Mouse (Mus musculus): ENCODE measurements around the gene Phgr1. TPM values are rescaled to one million over a fixed set of nuclear protein-coding genes. Genes with fewer than 3 reads are reported as not detected.

The Phgr1 gene
- total and polyA plus RNA-seq, 2 experiments: 1.6 TPM; not detected in 1

- Histone ChIP-seq H3K79me2 (ENCODE audit: control insufficient read depth, insufficient read depth, low read length) (no peaks in the 10 kb centered on the region), H3K27me3 (ENCODE audit: control insufficient read depth, insufficient read depth, low read length) (no peaks in the 10 kb centered on the region), H3K9ac (ENCODE audit: low read depth, low read length) (no peak overlapping the region), H3K36me3 (ENCODE audit: control insufficient read depth, insufficient read depth, low read length) (no peaks in the 10 kb centered on the region), H3K4me1 (ENCODE audit: control insufficient read depth, insufficient read depth, low read length) (peaks cover 2% of the 10 kb centered on the region; the same call in 1 of the 2 replicates), H3K4me3 (ENCODE audit: insufficient read depth, low read depth, low read length) (no peak overlapping the region), H3K27ac (replicated peaks; ENCODE audit: insufficient read depth, low read depth, low read length) (no peak overlapping the region)
- WGBS: 86% methylated on average over 1 of the region's 1 CpGs
- TF ChIP-seq POLR2A (IDR thresholded peaks at IDR 0.05; ENCODE audit: extremely low read depth, insufficient read depth, low read length) (no peak), CTCF (IDR thresholded peaks at IDR 0.05; ENCODE audit: low read depth, low read length) (no peak)
- no peak for DNase-seq (ENCODE audit: extremely low read depth, low read depth, low spot score)
Measured at GRCm38 (mm10) chr2:118812724-118813123, 40.2 kb downstream of the Phgr1 start.

DNA sequence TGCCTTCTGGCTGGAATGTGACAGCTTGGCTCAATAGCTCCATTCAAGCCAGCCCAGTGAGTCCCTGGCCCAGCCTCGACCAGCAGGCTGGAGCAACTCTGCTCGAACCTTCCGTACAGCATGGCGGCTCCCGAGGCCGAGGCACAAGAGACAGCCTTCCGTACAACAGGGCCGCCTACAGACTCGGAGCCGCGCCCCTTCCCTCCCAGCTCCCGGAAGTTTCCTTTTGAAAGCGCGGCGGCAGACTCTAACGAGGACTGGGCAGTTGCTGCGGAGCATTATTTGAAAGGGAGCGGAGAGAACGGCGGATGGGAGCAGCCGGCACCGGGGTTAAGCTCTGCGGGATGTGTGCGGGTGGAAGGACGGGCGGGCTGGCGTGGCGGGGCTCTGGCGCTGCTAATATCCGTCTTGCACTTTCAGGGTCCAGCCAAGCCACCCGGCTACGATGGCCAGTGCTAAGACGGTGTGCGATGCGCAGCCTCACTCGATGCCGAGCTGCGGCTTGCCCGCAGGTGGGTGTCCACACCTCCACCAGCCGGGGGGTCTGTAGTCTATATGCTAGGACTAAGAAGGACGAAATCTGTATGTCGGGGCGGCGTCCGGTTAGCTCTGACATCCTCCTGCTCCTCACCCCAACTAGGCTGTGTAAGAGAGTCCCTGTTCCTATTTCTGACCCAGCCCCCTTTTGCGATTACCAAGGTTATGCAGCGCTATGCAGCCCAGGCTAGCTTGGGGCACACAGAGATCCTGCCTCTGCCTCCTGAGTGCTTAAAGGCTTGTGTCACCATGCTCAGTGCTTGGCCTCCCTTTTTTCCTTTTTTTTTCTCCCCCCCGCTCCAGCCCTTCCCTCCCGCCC, 41.6 kb downstream of the Phgr1 start, which contains the start of gene Knstrn:
TSS of gene Knstrn (plus strand) at position 23 of the 856 bp plus-strand sequence.
- peak within 1 kb of the TSS; percentile 74 for H3K4me3 ChIP-seq (ENCODE audit: insufficient read depth, low read depth, low read length)
- TF ChIP-seq POLR2A (IDR thresholded peaks at IDR 0.05; ENCODE audit: extremely low read depth, insufficient read depth, low read length): no peak
- no peak for TF ChIP-seq CTCF (IDR thresholded peaks at IDR 0.05; ENCODE audit: low read depth, low read length)
- H3K9ac ChIP-seq (ENCODE audit: low read depth, low read length): peak within 1 kb of the TSS; percentile 66
- peak; percentile 89 for DNase-seq (ENCODE audit: extremely low read depth, low read depth, low spot score)
- 2% methylated on average over 49 of the region's 49 CpGs for WGBS
- no peaks in the 10 kb centered on the region for H3K27me3 ChIP-seq (ENCODE audit: control insufficient read depth, insufficient read depth, low read length)
- peaks cover 2% of the 10 kb centered on the region; the same call in 1 of the 2 replicates for H3K4me1 ChIP-seq (ENCODE audit: control insufficient read depth, insufficient read depth, low read length)
- no peaks in the 10 kb centered on the region for H3K36me3 ChIP-seq (ENCODE audit: control insufficient read depth, insufficient read depth, low read length)
- H3K27ac ChIP-seq (replicated peaks; ENCODE audit: insufficient read depth, low read depth, low read length): no peak within 1 kb of the TSS
- no peaks in the 10 kb centered on the region for H3K79me2 ChIP-seq (ENCODE audit: control insufficient read depth, insufficient read depth, low read length)

DNA sequence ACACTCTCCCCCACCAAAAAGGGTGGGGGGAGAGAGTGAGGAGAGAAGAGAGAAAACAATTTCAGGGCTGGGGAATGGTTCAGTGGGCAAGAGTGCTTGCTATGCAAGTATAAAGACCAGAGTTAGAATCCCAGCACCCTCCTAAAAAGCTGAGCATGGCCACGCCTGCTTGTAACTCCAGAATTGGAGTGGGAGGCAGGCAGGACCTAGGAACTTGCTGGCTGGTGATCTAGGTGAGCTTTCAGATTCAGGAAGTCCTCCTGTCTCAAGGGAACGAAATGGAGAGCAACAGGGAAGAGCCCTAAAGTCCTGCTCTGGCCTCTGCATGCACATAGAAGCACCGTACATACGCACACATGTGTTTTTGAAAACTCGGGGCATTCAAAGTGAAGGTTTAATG, 50.2 kb downstream of the Phgr1 start:
- H3K27me3 ChIP-seq (ENCODE audit: control insufficient read depth, insufficient read depth, low read length): no peaks in the 10 kb centered on the region
- H3K36me3 ChIP-seq (ENCODE audit: control insufficient read depth, insufficient read depth, low read length): no peaks in the 10 kb centered on the region
- no peak overlapping the region for H3K4me3 ChIP-seq (ENCODE audit: insufficient read depth, low read depth, low read length)
- H3K27ac ChIP-seq (replicated peaks; ENCODE audit: insufficient read depth, low read depth, low read length): no peak overlapping the region
- no peak for DNase-seq (ENCODE audit: extremely low read depth, low read depth, low spot score)
- no peaks in the 10 kb centered on the region for H3K4me1 ChIP-seq (ENCODE audit: control insufficient read depth, insufficient read depth, low read length)
- TF ChIP-seq POLR2A (IDR thresholded peaks at IDR 0.05; ENCODE audit: extremely low read depth, insufficient read depth, low read length) (no peak), CTCF (IDR thresholded peaks at IDR 0.05; ENCODE audit: low read depth, low read length) (no peak)
- no peak overlapping the region for H3K9ac ChIP-seq (ENCODE audit: low read depth, low read length)
- H3K79me2 ChIP-seq (ENCODE audit: control insufficient read depth, insufficient read depth, low read length): no peaks in the 10 kb centered on the region
- 94% methylated on average over 5 of the region's 5 CpGs for WGBS

DNA sequence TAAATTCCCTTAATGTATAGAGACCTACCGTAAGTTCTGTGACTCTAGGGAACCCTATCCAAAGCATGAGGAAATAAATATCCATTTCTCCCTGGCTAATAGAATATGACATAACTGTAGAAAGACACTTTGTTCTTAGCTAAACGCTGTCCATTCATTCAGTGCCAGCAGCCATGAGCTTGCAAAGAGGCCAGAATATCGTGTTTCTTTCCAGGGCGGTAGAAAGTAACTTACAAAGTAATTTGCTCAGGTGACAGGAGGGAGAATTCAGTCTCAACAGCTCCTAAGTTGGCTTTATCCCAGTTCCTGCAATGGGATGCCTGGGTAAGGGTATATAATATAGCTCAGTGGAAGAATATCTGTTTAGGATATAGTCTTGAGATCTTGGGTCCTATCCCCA, 51.8 kb downstream of the Phgr1 start:
- 96% methylated on average over 4 of the region's 4 CpGs for WGBS
- Histone ChIP-seq H3K27ac (replicated peaks; ENCODE audit: insufficient read depth, low read depth, low read length) (no peak overlapping the region), H3K27me3 (ENCODE audit: control insufficient read depth, insufficient read depth, low read length) (no peaks in the 10 kb centered on the region), H3K9ac (ENCODE audit: low read depth, low read length) (no peak overlapping the region), H3K79me2 (ENCODE audit: control insufficient read depth, insufficient read depth, low read length) (no peaks in the 10 kb centered on the region), H3K4me3 (ENCODE audit: insufficient read depth, low read depth, low read length) (no peak overlapping the region), H3K4me1 (ENCODE audit: control insufficient read depth, insufficient read depth, low read length) (no peaks in the 10 kb centered on the region), H3K36me3 (ENCODE audit: control insufficient read depth, insufficient read depth, low read length) (no peaks in the 10 kb centered on the region)
- TF ChIP-seq POLR2A (IDR thresholded peaks at IDR 0.05; ENCODE audit: extremely low read depth, insufficient read depth, low read length) (no peak), CTCF (IDR thresholded peaks at IDR 0.05; ENCODE audit: low read depth, low read length) (no peak)
- DNase-seq (ENCODE audit: extremely low read depth, low read depth, low spot score): no peak

Other genes with a start within 250 kb of the Phgr1 start
- gene Bmf, start 223.1 kb upstream of the Phgr1 start, total RNA-seq (2014; rRNA removed): 10.9 and 17.0 TPM in 2 replicates
- 3.9 and 5.7 TPM in 2 replicates for gene Bmf, start 223.1 kb upstream of the Phgr1 start, polyA plus RNA-seq (2012; rRNA removed)
- gene Bub1b, start 174.6 kb upstream of the Phgr1 start, total RNA-seq (2014; rRNA removed): 0.65 and 2.3 TPM in 2 replicates
- gene Bub1b, start 174.6 kb upstream of the Phgr1 start, polyA plus RNA-seq (2012; rRNA removed): 0.20 and 0.21 TPM in 2 replicates
- 0.07 TPM in 1 of 2 replicates, not detected in the other for gene Pak6, start 109.5 kb upstream of the Phgr1 start, total RNA-seq (2014; rRNA removed)
- gene Pak6, start 109.5 kb upstream of the Phgr1 start, polyA plus RNA-seq (2012; rRNA removed): 0.23 and 0.25 TPM in 2 replicates
- not detected in 2 replicates for gene Ankrd63, start 68.8 kb upstream of the Phgr1 start, total RNA-seq (2014; rRNA removed)
- not detected in 2 replicates for gene Ankrd63, start 68.8 kb upstream of the Phgr1 start, polyA plus RNA-seq (2012; rRNA removed)
- 1.2 and 1.7 TPM in 2 replicates for gene Plcb2, start 44.3 kb upstream of the Phgr1 start, total RNA-seq (2014; rRNA removed)
- gene Plcb2, start 44.3 kb upstream of the Phgr1 start, polyA plus RNA-seq (2012; rRNA removed): 0.68 and 0.80 TPM in 2 replicates
- 4.4 and 5.4 TPM in 2 replicates for gene Inafm2, start 27.0 kb upstream of the Phgr1 start, total RNA-seq (2014; rRNA removed)
- gene Inafm2, start 27.0 kb upstream of the Phgr1 start, polyA plus RNA-seq (2012; rRNA removed): 4.7 TPM in 2 replicates
- gene Ccdc9b, start 10.1 kb upstream of the Phgr1 start, total RNA-seq (2014; rRNA removed): 1.1 and 1.9 TPM in 2 replicates
- gene Ccdc9b, start 10.1 kb upstream of the Phgr1 start, polyA plus RNA-seq (2012; rRNA removed): 0.68 and 0.94 TPM in 2 replicates
- 1.0 and 1.3 TPM in 2 replicates for gene Disp2, start 7.0 kb downstream of the Phgr1 start, total RNA-seq (2014; rRNA removed)
- gene Disp2, start 7.0 kb downstream of the Phgr1 start, polyA plus RNA-seq (2012; rRNA removed): 1.3 and 1.5 TPM in 2 replicates
- 0.83 and 2.7 TPM in 2 replicates for gene Knstrn, start 41.2 kb downstream of the Phgr1 start, total RNA-seq (2014; rRNA removed)
- 0.11 and 0.22 TPM in 2 replicates for gene Knstrn, start 41.2 kb downstream of the Phgr1 start, polyA plus RNA-seq (2012; rRNA removed)
- gene Ivd, start 89.2 kb downstream of the Phgr1 start, total RNA-seq (2014; rRNA removed): 127 and 146 TPM in 2 replicates
- gene Ivd, start 89.2 kb downstream of the Phgr1 start, polyA plus RNA-seq (2012; rRNA removed): 146 and 216 TPM in 2 replicates
- 2.3 and 3.1 TPM in 2 replicates for gene Bahd1, start 127.6 kb downstream of the Phgr1 start, total RNA-seq (2014; rRNA removed)
- gene Bahd1, start 127.6 kb downstream of the Phgr1 start, polyA plus RNA-seq (2012; rRNA removed): 5.8 and 6.3 TPM in 2 replicates
- gene Chst14, start 153.7 kb downstream of the Phgr1 start, total RNA-seq (2014; rRNA removed): 0.55 and 1.2 TPM in 2 replicates
- 1.8 and 2.0 TPM in 2 replicates for gene Chst14, start 153.7 kb downstream of the Phgr1 start, polyA plus RNA-seq (2012; rRNA removed)

All from liver, adult 2 months (tissue).